Mouse (Mus musculus): Measurements from ENCODE around the gene Ryr1.
"Not testable (repeated sequence)": the region's sequence is repeated elsewhere in the genome, so short reads cannot be mapped to it uniquely, and the experiment has no call there.

The Ryr1 gene

GRCm38 (mm10) chr7:28992997-28993396 lies 132.0 kb downstream of the Ryr1 start:
- DNase-seq (ENCODE audit: low read depth in 2 of 2, low spot score in 2 of 2), result no peak

- peak in 1 of 2 experiments; percentile 22 for DNase-seq (ENCODE audit: low read depth in 2 of 2, low spot score in 2 of 2)
Observed at GRCm38 (mm10) chr7:28991616-28992015, 133.4 kb downstream of the Ryr1 start.

- no peak for DNase-seq (ENCODE audit: low read depth in 2 of 2, low spot score in 2 of 2)
Observed at GRCm38 (mm10) chr7:28990766-28991273, 134.2 kb downstream of the Ryr1 start.

- no peak for DNase-seq (ENCODE audit: low read depth in 2 of 2, low spot score in 2 of 2)
Observed at GRCm38 (mm10) chr7:28985207-28985606, 139.8 kb downstream of the Ryr1 start.

GRCm38 (mm10) chr7:28984452-28984851 lies 140.5 kb downstream of the Ryr1 start:
- DNase-seq (ENCODE audit: low read depth in 2 of 2, low spot score in 2 of 2), result no peak

- DNase-seq (ENCODE audit: low read depth in 2 of 2, low spot score in 2 of 2), result no peak
Observed at GRCm38 (mm10) chr7:28983849-28984248, 141.1 kb downstream of the Ryr1 start.

GRCm38 (mm10) chr7:28983141-28983564 lies 141.8 kb downstream of the Ryr1 start:
- DNase-seq (ENCODE audit: low read depth in 2 of 2, low spot score in 2 of 2), result peak; percentile 9 to 24

GRCm38 (mm10) chr7:28982274-28983013 lies 142.5 kb downstream of the Ryr1 start:
- peak; percentile 63 to 73 for DNase-seq (ENCODE audit: low read depth in 2 of 2, low spot score in 2 of 2)

GRCm38 (mm10) chr7:28981651-28982273 lies 143.2 kb downstream of the Ryr1 start, which contains the start of the genes Eif3k and Map4k1:
Gene Eif3k, minus strand, starts transcription at chr7:28981864.
Gene Map4k1, plus strand, starts transcription at chr7:28982050.
- peak; percentile 92 to 94 for DNase-seq (ENCODE audit: low read depth in 2 of 2, low spot score in 2 of 2)

GRCm38 (mm10) chr7:28977556-28977955 lies 147.4 kb downstream of the Ryr1 start:
- DNase-seq (ENCODE audit: low read depth in 2 of 2, low spot score in 2 of 2), result no peak

- no peak for DNase-seq (ENCODE audit: low read depth in 2 of 2, low spot score in 2 of 2)
Observed at GRCm38 (mm10) chr7:28973025-28973424, 152.0 kb downstream of the Ryr1 start.

- peak; percentile 78 to 81 for DNase-seq (ENCODE audit: low read depth in 2 of 2, low spot score in 2 of 2)
Observed at GRCm38 (mm10) chr7:28972542-28972985, 152.4 kb downstream of the Ryr1 start.

GRCm38 (mm10) chr7:28971770-28972269 lies 153.2 kb downstream of the Ryr1 start:
- DNase-seq (ENCODE audit: low read depth in 2 of 2, low spot score in 2 of 2), result no peak

- no peak for DNase-seq (ENCODE audit: low read depth in 2 of 2, low spot score in 2 of 2)
Observed at GRCm38 (mm10) chr7:28971029-28971428, 153.9 kb downstream of the Ryr1 start.

- no peak for DNase-seq (ENCODE audit: low read depth in 2 of 2, low spot score in 2 of 2)
Observed at GRCm38 (mm10) chr7:28969672-28970394, 155.1 kb downstream of the Ryr1 start.

GRCm38 (mm10) chr7:28969271-28969670 lies 155.7 kb downstream of the Ryr1 start:
- DNase-seq (ENCODE audit: low read depth in 2 of 2, low spot score in 2 of 2), result no peak

GRCm38 (mm10) chr7:28968120-28968519 lies 156.9 kb downstream of the Ryr1 start:
- not testable (repeated sequence) for DNase-seq (ENCODE audit: low read depth in 2 of 2, low spot score in 2 of 2)

- DNase-seq (ENCODE audit: low read depth in 2 of 2, low spot score in 2 of 2), result no peak
Observed at GRCm38 (mm10) chr7:28966751-28967505, 158.1 kb downstream of the Ryr1 start.

- no peak for DNase-seq (ENCODE audit: low read depth in 2 of 2, low spot score in 2 of 2)
Observed at GRCm38 (mm10) chr7:28966181-28966580, 158.8 kb downstream of the Ryr1 start.

- DNase-seq (ENCODE audit: low read depth in 2 of 2, low spot score in 2 of 2), result no peak
Observed at GRCm38 (mm10) chr7:28965346-28965840, 159.6 kb downstream of the Ryr1 start.

Measured in CD8-positive naive resting alpha-beta T cell, adult 2 months (primary cell).